Mouse (Mus musculus) right cerebral cortex, postnatal 36 days (tissue): ENCODE results near the gene Camta1.
A peak's percentile ranks its signal among the peaks of the same experiment; 100 is the strongest.
"Not testable (repeated sequence)": the region's sequence is repeated elsewhere in the genome, so short reads cannot be mapped to it uniquely, and the experiment has no call there.

ENCODE experiments used
- DNase-seq, 2 experiments: peaks; one replicate each; pipeline ENCODE4 v3.0.0; 2022; ENCODE audit warnings: low spot score in 2 of 2, mixed read lengths in 1 of 2

Gene Camta1

GRCm38 (mm10) chr4:150938063-150938452, 923.6 kb downstream of the Camta1 start:
- DNase-seq = no peak

DNA sequence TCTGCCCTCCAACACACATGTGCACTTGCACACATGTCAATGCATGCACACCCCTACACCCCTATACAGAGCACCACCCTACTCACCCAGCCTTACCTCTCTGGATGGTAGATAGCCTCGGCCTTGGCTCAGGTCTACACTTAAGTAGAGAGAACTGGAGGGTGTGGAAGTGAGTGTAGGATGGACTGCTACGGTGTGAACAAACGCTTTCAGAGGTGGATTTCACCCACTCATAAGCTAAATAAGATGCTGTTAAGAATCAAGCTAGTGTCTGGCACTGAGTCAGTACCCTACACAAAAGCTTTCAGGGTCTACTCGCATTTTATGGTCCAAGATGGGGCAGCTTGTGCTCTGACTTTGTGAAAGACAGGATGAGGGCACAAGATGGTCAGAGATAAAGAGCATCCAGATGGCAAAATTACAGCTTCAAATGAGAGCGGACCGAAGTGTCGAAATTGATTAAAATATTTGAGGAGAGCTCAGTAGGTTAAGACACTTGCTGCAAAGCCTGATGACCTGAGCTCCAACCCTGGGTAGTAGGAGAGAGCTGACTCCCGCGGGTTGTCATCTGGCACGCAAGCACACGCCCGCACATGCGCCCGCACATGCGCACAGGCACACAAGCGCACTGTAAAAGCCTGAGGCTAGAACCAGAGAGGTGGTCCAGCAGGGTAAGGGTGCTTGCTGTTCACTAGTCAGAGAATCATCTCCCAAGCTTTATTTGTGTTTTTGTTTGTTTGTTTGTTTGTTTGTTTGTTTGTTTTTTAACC, 924.2 kb downstream of the Camta1 start:
- DNase-seq = no peak

DNA sequence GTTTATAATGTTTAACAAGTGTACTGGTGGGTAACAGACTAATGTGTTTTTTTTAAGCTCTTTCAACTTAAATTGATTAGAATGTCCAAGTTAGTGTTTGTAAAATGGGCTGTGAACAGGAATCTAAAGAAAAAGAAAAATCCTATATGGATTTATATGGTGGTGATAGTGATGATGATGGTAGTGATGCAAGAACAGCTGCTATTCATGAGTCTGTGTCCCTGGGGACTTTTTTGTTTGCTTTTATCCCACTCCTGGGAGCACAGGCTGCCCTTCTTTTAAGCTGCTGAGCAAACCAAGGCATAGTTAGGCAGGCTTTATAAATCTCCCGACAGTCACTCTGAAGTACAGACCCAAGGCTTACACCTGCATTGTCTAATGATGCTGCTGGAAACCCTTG, 928.2 kb downstream of the Camta1 start:
- DNase-seq = no peak

DNA sequence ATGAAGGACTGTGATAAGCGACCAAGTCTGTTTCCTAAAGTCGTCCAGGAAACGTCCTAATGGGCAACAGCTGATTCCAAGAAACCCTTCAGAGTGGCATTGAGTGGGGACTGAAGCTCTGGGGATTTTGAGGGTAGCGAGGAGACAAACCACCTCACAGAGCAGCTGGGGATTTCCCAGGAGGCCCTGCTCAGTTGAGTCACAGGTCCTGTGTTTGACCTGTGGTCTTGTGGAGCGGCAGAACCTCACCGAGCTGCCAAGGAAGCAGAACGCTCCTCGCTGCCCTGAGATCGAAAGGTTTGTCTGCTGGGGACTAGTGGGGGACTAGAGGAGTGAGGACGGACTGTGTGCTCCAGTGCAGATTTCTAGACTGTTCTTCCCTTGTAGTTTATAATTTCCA, 933.9 kb downstream of the Camta1 start:
- no peak for DNase-seq

DNA sequence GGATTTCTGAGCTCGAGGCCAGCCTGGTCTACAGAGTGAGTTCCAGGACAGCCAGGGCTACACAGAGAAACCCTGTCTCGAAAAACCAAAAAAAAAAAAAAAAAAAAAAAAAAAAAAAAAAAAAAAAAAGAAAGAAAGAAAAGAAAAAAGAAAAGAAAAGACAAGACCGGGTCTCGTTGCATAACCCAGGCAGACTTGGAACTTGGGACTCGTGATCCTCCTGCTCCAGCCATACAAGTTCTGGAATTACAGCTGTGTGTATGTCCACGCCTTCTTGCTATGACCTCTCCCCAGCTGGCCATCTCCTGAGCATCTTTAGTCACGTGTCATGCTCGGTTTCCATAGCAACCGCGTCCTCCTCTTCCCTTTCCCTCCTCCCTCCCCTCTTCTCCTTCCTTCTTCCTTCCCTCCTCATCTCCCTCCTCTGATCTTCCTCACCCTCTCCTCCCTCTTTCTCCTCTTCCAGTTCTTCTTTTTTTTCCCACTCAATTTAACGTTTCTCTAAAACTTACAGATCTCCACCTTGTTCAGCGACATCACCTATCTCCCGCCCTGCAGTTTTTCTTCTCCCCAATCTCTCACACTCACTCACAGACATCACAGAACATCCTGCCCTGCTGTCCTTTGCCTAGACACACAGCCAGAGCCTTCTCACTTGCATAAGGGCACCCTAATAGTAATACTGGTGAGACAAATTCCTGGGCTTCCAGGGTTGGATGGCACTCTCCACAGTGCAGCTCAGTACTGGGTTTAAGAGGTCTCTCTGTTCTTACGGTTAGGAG, 934.6 kb downstream of the Camta1 start:
- no peak for DNase-seq

DNA sequence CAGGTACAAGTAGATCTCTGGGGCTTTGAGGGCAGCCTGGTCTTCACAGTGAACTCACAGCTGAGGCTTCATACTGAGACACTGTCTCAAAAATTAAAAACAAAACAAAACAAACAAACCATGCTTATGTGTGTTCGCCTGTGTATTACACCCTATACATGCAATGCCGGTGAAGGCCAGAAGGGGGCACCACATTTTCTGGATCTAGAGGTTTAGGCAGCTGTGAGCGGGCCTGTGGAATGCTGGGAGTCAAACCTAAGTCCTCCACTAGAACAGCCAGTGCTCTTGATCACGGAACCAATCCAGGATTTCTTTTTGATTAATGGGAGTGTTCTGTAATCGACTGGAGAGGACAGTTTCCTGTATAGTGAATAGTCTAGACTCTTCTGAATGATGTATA, 935.8 kb downstream of the Camta1 start:
- no peak for DNase-seq

DNA sequence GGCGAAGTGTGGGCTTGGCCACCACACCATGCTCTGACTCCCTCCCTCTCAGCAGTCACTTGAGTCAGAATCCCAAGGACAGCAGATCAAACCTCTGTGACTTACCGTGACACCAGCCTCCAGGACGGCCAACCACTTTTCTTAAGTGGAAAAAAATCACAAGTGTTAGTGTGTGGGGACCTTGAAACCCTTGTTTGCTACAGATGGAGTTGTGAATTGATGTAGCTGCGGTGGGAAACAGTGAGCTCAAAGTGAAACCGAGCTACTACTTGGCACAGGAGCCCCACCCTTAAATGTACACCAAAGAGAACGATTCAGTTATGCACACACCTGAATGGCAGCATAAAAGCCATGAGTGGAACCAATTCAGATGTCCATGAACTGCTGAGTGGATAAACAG, 936.7 kb downstream of the Camta1 start:
- no peak for DNase-seq

- no peak for DNase-seq
These were observed 937.4 kb downstream of the Camta1 start for GRCm38 (mm10) chr4:150924308-150924707.

DNA sequence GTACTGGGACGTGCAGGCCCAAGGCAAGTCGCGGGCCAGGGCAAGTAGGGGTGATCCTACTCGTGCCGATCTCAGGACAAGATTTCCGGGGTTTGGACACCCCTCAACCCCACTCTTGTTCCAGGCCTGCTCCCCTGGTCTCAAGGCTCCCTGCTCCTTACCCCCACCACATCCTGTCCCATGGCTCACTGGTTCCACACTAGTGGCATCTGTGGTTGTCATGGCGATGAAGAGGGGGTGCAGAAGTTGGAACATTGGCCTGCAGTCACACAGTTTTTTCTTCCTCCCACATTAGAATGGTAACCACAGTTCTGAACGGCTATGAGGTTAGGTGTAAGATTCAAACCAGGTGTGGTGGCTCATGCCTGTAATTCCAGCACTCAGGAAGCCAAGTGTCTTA, 940.5 kb downstream of the Camta1 start:
- DNase-seq = no peak

DNA sequence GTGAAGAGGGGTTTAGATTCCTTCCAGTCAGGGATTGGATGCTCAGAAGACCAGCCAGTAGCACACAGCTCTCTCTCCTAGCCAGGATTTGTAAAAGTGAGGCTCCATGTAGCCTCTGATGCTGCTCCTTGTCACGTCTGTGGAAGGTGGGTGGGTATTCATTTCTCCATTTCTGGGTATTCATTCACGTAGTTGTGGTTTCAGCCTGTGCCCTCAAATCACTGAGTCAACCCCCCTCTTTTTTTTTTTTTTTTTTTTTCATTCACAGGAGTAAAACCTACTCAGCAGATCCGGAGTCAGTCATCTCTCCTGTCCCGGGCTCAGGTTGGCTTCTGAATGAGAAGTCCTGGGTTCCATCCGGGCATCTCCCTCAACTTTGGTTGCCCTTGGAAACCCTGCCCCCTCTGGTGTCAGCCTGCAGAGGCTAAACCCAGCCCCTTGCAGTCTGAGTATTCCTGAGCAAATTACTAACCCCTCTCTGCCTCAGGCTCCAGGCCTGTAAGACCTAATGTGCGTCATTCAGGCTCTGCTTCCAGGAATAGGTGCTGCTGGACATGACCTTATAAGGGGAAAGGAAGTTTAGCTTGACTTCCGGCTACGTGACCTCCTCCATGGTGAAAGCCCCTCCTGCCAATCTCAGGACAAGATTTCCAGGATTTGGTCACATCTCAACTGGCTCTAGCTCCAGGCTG, 944.2 kb downstream of the Camta1 start:
- DNase-seq = no peak

GRCm38 (mm10) chr4:150915181-150915906, 946.3 kb downstream of the Camta1 start:
- peak; percentile 51 to 59 for DNase-seq

GRCm38 (mm10) chr4:150914290-150914733, 947.4 kb downstream of the Camta1 start, which contains the start of the genes Park7 and Tnfrsf9:
Gene Park7, minus strand, starts transcription at chr4:150914437.
Gene Tnfrsf9, plus strand, starts transcription at chr4:150914562.
- DNase-seq = peak; percentile 92

GRCm38 (mm10) chr4:150913743-150914142, 947.9 kb downstream of the Camta1 start:
- no peak for DNase-seq

- DNase-seq = no peak
These were observed 951.3 kb downstream of the Camta1 start for GRCm38 (mm10) chr4:150910164-150910951.

DNA sequence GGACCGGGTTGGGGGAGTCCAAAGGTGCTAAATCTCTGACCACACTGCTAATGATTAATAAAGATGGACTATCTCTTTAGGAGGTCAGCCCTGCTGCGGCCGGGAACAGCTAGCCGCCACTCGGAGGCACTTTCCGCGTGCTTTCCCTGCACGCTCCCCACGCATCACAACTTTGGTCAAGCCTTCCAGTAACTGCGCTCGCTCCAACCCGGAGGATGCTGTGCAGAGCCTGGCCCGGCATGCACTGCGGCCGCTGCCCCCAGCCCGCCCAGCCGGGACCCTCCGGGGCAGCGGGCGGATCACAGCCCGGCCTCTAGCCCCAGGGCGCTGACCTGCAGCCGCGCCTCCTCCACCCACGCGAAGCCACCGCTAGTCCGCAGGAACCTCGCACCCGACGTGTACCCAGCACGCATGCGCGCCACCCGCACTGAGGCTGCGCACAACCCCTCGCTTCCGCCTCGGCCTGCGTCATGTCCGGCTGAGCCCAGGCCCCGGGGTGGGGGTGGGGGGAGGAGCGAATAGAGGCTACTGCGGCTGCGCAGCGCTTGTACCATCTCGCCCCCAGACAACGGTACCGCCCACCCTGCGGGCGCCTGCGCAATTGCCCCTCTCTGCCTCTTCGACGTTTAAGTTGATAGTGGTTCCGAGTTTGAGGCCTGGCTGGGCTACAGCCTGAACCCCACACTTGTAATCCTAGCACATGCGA, 952.1 kb downstream of the Camta1 start:
- DNase-seq = peak; percentile 95 to 96

DNA sequence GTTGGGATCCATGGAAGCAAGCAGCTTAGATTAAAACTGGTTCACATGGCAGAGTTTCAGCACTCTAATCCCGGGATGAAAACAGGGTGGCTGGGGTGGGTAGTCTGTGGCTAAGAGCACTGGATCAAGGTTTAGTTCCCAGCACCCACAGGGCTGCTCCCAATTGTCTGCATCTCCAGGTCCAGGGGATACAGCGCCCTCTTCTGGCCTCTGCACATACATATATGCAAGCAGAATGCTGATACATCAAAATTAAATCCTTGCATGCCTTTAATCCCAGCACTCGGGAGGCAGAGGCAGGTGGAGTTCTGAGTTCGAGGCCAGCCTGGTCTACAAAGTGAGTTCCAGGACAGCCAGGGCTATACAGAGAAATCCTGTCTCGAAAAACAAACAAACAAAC, 953.2 kb downstream of the Camta1 start:
- not testable (repeated sequence) for DNase-seq

GRCm38 (mm10) chr4:150907099-150907498, 954.6 kb downstream of the Camta1 start:
- DNase-seq = no peak

GRCm38 (mm10) chr4:150903091-150903742, 958.5 kb downstream of the Camta1 start:
- DNase-seq = no peak

- no peak for DNase-seq
These were observed 959.6 kb downstream of the Camta1 start for GRCm38 (mm10) chr4:150902062-150902461.

DNA sequence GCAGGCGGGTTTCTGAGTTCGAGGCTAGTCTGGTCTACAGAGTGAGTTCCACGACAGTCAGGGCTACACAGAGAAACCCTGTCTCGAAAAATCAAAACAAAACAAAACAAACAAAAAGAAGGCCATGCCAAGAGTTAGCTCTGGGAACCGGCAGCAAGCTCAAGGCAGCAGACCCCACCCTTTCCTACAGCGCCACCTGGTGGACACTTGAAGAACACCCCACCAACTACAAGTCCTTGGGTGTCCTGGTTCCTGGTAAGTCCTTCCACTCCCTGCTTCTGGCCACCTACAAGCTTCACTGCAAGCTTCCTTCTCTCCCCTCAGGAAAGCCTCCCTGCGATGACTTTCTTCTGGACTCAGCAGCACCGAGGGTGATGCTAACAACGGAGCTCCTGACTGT, 960.0 kb downstream of the Camta1 start:
- DNase-seq = peak in 1 of 2 experiments; percentile 59
